Mouse (Mus musculus) lung, postnatal 25 days (tissue): ENCODE results near the gene Daam1.
A peak's percentile ranks its signal among the peaks of the same experiment; 100 is the strongest.

Source experiments
- DNase-seq: peaks from one replicate; pipeline ENCODE4 v3.0.0; 2022; ENCODE audit warnings: low spot score

The Daam1 gene

DNA sequence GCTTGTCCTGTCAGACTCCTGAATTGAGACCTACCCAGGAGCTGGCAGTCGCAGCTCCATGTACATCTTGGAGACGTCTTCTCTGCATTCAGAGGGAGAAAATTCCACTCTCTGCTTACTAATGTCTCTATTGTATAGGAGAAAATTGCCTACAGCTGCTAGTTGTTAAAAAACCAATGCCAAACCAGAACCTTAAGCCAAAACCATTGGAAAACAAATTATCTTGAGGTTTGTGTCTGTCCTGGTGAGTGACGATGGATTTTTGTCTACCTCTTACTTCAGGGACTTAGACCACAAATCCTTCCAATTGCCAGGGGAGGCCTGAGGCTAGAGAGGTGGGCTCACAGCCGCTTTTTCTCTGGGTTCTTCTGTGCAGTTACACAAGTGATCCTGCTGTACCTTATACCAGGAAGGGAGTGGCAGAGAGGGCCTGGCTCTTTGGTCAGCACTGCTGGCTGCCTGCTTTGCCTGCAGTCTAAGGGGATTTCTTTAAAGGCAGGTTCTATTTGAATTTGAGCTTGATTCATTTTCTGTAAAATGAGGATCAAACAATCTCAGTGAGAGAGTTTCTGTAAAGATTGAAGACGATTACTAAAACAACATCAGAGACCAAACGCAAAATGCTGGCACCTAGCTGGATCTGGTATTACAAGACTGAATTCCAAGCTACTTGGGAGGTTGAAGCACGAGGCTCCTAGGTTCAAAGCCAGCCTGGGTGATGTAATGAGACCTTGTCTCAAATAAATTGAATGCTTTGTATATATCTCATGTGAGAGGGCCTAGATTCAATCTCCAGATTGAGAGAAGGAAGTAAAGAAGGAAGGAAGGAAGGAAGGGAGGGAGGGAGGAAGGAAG, 68.0 kb downstream of the Daam1 start:
- DNase-seq: no peak

DNA sequence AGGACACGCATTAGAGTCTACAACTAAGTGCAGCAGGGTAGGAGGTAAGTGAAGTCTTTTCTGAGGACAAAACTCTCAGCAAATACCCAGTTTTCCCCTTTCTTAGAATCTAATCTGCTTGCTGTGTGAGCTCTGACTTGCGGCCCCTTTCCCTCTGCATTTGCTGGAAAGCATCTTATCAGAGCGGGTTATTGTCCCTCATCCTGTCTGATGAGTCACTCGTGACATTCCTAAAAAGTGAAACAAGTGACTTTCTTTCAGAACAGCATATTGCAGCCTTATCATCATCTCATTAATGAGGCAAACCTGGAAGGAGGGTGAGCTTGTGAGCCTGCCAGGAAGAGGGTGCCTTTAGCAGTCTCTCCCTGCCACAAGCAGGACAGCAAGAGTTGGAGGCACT, 68.7 kb downstream of the Daam1 start:
- no peak for DNase-seq

DNA sequence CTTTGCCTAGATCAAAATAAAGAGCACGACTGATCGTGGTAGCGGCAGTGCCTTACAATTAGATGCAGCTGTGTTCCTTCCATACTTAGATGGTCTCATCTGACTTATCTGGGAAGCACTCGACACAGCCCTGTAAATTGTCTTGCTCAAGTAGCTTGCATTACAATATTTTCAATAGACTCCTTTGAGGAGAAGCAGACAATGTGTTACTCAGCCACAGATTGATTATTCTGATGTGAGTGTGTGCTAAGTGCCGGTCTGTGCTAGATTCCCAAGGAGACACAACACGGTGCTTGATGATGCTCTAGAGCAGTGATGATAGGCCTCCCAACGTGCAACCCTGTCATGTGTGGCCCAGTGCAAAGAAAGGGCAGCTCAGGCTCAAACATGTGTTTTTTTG, 70.3 kb downstream of the Daam1 start:
- DNase-seq: no peak

DNA sequence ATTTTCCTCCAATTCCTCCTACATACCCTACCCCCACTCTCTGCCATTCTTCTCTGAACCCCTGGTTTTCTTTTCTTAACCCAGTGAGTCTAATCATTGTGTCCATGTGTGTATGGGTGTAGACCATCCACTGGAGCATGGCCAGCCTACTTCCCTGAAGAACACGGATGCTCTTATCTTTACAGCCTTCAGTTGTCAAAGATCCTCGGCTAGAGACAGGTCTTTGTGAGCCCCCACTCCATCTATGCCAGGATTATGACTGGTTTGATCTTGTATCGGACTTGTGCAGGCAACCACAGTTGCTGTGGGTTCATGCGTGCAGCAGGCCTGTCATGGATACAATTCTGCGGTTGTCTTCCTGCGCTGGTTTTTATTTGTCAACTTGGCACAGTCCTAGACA, 71.0 kb downstream of the Daam1 start:
- no peak for DNase-seq

DNA sequence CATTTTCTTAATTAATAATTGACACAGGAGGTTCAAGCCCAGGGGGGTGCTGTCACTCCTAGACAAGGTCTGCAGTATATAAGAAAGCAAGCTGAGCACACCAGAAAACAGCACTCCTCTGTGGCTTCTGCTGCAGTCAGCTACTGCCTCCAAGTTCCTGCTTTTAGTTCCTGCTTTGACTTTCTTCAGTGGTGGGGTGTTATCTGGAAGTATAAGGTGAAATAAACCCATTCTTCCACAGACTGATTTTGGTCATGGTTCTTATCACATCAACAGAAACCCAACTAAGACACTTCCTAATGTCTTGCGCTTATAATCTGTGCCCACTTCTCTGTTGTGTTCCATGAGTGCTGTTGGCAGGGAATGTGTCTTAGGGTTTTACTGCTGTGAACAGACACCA, 71.4 kb downstream of the Daam1 start:
- DNase-seq: no peak

DNA sequence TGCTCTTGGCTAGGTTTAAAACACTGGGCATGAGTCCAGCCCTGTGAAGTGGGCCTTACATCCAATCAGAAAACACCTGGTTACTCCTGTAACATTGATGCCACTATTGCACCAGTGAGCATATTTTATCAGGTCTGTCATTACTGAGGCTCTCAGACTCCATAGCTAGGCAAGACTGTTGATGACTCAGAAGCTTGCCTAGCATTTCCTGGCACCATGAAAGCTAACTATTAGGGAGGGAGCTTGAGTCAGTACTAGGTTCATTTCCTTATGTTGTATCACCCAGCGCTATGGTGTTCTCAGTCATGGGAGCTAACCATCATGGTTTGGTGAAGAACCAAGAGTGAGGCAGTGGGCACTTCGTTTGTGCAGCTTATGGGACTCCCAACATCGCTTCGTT, 72.3 kb downstream of the Daam1 start:
- no peak for DNase-seq

DNA sequence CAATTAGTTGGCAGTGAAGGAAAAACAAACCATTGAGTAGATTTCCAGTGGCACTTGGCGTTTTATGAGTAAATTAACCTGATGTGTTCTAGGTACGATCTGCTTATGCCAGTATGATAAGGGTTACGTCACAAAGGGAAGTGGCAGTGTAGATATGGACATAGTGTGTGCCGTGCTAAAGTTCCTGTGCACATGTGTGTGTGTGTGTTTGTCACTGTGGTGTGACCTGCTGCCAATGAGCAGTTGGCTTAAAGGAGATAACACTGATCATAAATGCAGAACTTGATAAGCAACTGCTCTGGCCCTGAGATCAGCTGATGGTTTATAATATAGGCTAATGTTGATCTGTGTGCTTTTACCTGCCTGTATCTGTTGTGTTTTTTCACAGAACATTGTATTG, 73.4 kb downstream of the Daam1 start:
- no peak for DNase-seq

DNA sequence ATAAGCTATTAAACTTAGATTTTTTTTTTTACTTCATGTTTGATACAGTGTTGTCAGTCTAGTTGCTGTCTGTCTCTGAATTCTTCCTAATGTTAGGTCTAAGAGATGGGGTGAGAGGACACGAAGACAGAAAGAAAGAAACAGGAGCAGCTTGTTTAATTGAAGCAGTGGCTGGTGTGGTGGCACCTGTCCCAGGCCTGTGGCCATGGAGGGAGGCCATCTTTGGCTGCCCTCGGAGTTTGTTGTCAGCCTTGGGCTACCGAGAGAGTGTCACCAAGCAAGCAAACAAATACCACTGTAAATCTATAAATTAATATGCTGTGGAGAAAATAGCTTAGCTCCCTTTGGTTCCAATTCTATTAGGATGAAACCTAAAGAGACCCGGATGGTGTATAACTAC, 74.0 kb downstream of the Daam1 start:
- DNase-seq: no peak

DNA sequence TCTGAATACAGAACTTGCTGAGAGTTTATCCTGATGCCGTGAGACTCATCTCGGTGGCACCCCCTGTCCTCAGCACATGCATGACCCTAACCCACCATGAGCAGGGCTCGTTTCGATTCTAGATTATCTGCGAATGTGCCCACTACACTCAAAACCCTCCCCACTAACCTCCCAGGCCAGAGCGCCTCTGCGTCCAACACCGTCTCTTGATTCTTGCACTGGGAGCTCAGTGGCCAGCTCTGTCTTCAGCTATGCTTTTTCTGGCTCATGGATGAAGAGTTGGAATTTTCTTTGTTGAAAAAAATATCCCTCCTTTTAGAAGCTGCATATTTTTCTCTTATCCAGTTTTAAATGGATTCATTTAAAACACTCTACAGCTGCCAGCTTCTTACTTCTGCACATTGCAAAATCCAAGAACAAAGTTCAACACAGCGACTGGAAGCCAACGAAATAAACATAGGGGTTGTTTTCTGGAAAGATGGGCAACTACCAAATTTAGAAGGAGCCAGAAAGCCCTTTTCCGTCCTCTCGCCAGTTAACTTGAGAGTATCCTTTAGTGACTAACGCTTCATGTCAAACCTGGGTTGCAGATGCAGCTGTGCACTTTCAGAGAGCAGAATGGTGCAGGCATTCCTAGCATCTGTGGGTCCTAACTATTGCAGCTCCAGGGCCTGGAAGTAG, 74.9 kb downstream of the Daam1 start:
- peak; percentile 47 for DNase-seq

DNA sequence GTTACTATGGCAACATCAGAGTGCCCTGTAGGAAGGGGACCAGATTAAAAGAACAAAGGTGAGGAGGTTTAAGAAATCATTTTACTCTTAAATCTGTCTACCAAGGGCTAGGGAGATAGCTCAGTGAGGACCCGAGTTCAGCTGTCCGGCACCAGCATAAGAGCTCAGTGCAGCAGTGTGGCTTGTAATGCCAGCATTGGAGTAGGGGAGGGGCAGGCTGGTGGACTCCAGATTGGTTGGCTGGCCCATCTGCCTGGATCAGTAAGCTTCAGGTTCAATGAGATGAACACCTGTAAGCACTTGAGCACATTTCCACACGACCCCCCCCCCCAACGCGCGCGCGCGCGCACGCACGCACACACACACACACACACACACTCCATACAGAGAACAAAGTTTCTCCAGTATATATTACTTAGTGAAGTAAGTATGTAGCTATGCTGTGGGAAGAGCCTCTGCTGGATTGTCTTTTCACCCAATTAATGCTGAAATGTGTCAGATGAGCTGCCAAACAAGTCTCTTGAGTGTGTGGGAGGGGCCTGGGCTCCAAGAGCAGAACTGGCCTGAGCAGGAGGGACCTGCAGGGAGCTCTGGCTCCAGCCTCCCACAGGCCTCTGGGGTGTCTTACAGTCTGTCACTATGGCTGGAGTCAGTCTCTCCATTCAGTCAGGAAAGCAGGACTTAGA, 75.8 kb downstream of the Daam1 start:
- DNase-seq: no peak

DNA sequence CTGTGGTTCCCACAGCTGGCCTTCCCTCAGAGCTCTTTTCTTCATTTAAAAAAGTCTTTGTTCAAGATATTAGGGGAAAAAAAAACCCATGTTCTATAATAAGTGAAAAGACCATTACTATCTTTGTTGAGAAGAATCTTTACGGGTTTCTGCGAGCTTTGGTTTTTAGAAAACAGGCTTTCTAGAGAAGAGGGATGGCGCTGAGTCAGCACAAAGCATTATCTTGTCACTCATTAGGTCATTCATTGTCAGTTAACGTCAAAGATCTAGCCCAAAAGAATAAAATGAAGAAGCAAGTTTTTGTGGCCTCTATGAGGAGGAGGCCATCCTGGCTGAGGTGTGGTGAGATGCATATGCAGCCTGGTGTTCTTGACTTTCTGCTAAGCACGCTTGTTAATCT, 78.1 kb downstream of the Daam1 start:
- no peak for DNase-seq

DNA sequence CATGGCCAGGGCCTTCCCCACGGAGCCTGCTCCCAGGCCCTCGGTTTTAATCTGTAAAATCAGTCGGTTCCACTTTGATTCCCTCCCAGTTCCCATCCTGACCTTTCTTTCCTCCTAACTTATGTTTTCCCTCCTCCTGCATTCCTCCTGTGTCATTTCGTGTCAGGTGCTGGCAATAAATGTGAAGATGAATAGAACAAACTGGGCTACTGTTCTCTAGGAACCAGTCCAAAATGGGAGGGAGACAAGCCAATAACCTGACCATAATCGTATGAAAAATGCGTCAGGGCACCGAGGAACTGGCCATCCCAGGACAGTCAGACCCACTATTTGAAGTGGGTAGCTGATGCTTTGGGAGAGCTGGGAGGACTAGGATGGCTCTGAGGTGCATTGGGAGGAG, 79.4 kb downstream of the Daam1 start:
- no peak for DNase-seq

DNA sequence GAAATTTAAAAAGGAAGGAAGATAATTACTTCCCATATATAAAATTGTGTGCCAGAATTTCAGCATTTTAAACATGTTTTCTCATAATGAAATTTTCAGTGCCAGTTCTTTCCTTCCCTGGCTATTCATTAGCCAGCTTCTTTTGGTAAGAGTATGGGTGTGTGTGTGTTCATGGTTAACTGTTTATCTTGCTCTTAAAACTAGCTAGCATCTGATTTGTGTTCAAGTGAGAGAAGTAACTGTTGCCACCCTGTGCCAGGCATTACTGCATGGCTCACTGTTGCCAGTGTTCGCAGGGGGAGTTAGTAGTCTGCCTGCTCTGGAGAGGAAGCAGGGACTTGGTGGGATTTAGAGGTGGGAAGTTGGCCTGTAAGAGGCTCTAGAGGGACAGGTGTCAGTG, 81.4 kb downstream of the Daam1 start:
- DNase-seq: no peak

DNA sequence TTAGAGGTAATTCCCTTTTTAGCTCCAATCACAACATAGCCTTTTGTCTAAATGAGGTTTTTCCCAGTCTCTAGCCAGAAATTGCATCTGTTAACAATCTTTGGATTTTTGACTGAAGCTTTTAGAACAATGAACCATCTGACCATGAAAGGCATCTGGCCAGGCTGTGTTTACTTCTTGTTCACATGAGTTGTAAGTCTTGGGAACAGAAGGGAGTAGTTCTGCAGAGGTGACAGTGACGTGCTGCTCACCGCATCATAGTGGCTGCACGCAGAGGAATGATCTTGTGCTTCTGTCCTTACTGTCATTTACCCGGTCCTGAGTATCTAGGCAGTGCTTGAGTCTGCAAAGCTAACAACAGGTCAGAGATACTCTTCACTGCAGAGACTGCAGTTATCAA, 88.3 kb downstream of the Daam1 start:
- DNase-seq: peak; percentile 56

DNA sequence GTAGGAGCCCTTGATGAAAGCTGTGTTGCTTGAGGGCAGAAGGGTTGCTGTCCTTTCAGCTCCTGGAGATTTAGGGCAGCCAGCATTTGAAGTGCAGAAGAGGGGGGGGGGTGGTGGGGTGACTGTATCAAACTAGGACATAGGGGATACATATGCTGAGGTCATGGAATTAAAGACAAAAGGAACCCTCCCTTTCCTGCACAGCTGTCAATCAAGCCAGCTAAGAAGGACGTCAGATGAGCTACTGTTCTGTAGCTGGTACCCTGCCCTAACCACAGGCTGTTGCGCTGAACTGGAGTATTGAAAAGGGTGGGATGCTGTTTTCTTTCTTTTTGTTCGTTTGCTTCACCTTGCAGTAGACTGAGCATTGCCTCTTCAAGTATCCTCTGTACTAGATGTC, 89.1 kb downstream of the Daam1 start:
- no peak for DNase-seq

DNA sequence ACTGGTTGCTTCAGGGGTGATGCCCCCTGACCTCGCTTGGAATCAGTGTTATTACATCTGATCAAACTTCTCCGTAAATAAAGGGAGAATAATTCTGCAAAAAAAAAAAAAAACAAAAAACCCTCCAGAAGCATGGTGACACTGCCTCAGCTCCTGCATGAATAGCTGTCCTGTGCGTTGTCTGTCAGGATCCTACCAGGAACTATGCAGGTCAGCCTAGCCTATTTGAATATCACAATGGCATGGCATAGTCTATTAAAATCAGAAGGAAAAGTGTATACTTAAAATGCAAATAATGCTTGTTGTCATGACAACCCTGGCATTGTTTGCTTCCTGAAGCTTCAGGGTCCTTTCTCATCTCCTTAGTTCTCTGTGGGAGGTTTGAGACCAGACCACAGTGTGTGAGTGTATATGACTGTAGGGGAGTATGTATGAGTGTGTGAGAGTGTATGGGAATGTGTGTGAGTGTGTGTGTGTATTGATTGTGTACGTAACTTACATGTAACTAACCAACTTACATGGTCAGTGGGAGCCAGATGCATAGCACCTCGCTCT, 92.0 kb downstream of the Daam1 start:
- no peak for DNase-seq

DNA sequence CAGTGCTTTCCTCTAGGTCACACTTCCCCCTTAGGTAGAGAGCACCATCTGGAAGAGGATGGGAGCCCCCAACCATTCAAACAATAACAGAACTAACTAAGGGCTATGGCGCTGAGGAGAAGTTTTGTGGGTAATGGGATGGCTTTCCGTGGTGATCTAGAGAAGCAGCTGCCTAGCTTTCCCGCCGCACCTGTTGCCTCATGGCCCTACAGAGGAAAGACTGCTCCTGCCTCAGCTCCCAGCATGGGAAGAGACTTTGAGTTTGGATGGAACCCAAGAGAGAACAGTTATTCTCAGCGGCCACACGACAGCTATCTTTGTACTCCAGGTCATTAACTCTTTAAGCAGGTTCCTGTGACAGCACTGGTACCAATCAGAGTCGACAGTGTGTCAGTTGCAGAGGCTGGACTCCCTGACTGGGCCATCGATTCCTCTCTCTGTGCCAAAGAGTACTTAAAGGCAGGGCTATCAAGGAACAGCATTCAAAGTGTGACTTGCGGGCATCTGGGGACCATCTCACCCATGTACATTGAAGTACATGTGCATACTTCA, 94.2 kb downstream of the Daam1 start:
- DNase-seq: no peak

DNA sequence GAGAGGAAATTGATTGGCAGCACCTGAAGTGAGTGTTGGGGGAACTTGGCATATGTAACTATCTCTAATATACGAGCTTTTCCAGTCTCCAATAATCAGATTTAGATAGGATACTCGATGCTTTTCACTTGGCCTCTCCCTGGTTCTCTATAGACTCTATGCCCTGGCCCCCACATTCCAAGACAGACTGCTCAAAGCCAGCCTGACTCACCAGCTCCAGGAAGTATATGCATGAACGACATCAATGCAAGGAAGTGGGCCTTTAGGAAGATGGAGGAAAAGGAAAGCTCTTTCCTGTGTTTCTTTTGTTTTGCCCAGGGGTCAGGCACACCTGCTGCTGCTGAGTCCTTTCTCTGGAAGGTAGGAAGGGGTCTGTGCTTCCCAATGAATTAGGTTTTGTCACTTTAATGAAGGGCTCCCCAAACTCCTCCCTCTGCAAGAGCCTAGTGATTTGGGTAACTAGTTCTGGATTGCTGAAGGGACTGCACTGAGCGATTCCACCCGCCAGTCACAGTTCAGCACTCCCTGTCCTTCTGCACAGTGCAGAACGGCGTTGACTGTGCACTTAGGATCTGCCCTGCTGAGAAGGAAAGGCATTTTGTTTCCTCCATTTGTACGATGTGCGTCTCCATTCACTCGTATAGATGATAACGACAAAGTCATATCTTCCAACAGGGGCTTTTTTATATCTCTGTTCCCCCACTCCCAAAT, 95.3 kb downstream of the Daam1 start:
- DNase-seq: no peak

DNA sequence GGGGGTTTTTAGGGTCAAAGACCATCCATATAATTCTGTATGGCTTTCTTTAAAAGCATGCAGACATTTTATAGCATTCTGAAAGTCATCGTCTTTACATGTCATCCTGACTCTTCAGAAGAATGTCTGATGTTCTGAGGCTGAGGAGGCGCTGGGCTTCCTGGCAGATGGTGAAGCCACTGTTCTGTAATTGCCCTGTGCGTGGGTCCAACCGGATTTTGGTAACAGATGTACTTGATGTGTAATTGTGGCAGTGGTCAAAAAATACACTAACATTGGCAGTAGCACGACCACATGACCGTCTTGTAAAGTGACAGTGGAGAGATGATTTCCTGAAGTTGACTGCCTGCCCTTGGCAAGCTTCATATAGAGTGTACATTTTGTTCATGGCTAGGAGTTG, 97.2 kb downstream of the Daam1 start:
- no peak for DNase-seq

DNA sequence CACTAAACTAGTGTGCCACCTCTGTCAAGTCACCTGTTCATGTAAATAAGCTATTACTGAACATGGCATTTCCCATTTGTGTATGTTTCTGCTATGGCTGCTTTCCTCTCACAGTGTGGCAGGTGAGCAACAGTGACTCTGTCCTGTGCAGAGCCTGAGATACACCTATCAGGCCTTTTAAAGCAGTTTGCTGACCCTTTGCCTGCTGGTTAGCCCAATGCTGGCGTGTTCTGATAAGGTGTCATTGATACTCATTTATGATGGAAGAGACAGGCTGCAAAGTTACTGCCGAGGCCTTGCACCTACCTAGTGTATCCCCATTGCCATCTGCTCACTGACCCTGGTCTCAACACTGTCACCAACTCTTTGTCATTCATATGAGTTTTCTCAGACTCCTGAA, 99.0 kb downstream of the Daam1 start:
- DNase-seq: no peak

DNA sequence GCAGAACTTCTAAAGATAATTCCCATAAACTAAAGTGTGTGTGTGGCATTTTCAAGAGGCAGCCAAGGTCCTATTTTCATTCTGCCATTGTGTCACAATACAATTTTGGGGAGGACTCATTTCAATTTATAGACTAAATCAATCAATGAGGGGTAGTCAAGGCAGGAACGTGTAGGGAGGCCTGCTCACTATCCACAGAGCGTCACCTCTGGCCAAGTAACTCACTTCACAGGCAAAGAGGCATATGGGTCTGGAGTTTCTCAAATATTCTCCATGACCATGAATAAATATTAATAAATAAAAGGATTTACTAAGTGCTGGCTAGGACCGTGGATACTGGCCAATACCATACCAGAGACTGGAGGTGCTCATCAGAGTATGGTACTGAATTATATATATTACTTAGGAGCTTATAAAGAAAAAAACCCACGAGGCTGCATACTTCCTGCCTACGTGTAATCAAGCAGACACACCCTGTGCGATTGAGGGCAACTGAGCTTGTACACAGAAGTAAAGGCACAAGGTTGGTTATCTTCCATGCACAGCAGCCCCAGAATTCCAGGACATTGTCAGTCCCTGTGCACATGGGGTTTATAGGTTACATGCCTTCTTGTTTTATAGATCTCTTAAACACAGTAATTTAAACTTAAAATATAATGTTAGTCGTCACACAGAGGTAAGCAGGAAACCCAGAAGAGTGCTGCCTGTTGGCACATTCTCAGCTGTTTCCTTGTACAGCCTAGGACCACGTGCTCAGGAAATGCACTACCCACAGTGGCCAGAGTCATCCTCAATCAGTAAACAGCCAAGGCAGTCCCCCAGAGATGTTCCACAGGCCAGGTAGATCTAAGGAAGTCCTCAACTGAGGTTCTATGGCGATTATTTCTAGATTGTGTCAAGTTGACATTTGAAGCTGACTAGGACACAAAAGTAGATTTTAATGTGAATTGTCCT, 101.8 kb downstream of the Daam1 start:
- peak; percentile 56 for DNase-seq
